Mouse (Mus musculus): Measurements from ENCODE around the gene Ctsf.

- TF ChIP-seq POLR2A (IDR thresholded peaks at IDR 0.05; ENCODE audit: extremely low read depth, insufficient read depth, low read length) (no peak), CTCF (IDR thresholded peaks at IDR 0.05; ENCODE audit: low read depth, low read length) (no peak)
Measured at GRCm38 (mm10) chr19:4842611-4843010, 12.3 kb upstream of the Ctsf start.

All from liver, adult 2 months (tissue).